Mouse (Mus musculus) ovary, postnatal 10 days (tissue): ENCODE measurements around the gene Trim9.
A peak's percentile ranks its signal among the peaks of the same experiment; 100 is the strongest.

ENCODE experiments used
- DNase-seq: peaks from one replicate; pipeline ENCODE4 v3.0.0; 2022; ENCODE audit warnings: low spot score

The Trim9 gene

DNA sequence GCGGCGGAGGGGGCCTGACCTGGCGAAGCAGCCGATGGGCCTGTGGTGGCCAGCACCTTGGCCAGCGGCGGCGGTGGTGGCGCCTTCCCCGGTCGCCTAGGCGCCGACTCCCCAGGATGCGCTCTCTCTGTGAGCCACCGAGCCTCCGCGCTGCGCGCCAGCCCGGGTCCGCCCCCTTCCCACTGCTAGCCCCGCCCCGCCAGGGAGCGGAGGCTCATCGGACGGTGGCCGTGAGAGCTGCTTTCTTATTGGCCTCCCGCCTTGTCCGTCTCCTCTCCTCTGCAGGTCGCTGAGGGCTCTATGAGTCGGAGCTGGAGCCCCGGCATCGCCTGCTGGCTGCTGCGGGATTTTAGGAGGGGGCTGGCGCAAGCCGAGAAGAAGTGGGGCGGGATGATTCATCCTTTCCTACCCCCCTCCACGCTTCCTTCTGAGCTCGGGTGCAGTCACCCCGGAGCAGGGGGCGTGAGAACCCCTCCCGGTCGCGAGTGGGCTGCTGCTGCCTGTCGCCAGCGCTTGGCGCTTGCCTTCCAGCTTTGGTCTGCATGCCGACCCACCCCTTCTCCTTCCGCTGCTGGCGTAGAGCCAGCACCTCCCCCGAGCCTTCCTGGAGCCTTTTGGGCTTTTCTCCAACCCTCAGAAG is at the start of gene Trim9:
TSS of gene Trim9 (minus strand) at position 413 of the 640 bp plus-strand sequence.
- peak; percentile 88 for DNase-seq

- DNase-seq: no peak
These were observed 47.6 kb upstream of the Trim9 start for GRCm38 (mm10) chr12:70395061-70395460.

DNA sequence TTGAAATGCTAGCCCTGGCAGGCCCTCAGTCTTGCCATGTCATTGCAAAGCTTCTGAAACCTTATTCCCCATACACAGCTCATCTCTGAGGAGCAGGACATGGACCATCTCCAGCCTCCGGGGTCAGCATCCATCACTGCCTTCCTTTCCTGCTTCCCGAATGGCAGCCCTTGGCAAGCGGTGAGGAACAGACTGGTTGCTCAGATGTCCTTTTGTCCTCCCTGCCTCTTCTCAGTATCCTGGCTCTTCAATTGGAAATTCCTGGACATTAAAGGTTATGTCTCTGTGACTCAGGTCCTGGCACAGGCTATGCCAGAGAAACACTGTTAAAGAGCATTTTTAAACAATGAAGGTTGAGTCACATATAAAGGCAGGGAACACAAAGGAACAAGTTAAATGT is 43.8 kb upstream of the Trim9 start:
- DNase-seq: no peak

GRCm38 (mm10) chr12:70374976-70375375 is 27.6 kb upstream of the Trim9 start:
- no peak for DNase-seq

DNA sequence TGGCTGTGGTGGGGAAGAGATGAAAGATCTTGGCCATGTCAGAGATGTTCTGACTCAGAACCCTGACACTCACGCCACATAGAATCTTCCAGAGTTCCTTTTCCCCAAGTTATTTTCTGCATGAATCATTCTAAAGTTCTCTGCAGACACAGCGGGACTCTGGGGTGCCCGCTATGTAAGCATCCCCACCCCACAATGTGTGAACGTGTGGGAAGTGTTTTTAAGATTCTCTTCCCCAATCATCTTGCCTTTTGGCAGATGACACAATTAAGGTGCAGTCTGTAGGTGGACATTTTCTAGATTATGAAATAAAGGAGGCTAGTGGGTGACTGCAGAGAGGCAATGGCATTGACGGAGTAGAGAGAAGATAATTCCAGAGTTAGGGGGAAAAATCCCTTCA is 25.5 kb upstream of the Trim9 start:
- DNase-seq: no peak

DNA sequence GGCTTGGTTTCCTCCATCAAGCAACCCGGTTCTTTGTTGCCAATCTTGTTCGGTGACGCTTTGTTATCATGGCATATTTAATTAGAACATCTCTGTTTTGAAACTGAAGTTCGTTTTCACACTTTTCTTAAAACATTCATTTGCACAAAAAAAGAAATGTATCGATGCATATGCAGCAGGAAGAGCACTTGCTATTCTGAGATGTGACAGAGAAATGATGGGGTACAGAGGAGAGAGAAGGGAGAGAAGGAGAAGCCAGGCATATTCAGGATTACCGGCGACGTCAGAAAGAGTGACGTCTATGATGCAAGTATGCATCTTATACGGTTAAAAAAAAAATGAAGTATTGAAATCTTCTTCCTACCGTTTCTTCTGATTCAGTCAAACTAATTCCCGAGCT is 21.9 kb upstream of the Trim9 start:
- no peak for DNase-seq

- DNase-seq: no peak
These were observed 21.4 kb upstream of the Trim9 start for GRCm38 (mm10) chr12:70368820-70369219.

- DNase-seq: no peak
These were observed 20.2 kb upstream of the Trim9 start for GRCm38 (mm10) chr12:70367326-70368248.

- no peak for DNase-seq
These were observed 15.6 kb upstream of the Trim9 start for GRCm38 (mm10) chr12:70363016-70363415.

GRCm38 (mm10) chr12:70360276-70360675 is 12.9 kb upstream of the Trim9 start:
- no peak for DNase-seq

GRCm38 (mm10) chr12:70359443-70359842 is 12.0 kb upstream of the Trim9 start:
- DNase-seq: no peak

DNA sequence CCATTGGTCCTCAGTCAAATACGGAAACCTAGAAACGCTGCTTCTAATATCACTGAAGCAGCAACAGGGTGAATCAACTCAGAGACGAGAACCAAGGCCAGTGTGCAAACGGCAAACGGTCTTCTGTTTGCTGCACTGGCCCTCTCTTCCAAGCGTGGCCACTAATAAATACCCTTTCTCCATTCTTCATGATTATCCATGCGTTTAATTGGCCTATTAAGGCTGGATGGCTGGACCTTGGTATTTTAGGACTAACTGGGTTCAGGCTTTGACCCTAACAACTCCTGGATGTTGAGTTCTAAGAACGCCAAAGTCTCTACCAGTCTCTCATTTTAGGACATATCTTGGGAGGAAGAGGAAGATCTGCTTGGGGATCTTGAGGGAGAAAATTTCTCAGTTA is 7.5 kb upstream of the Trim9 start:
- DNase-seq: no peak

- DNase-seq: no peak
These were observed 3.1 kb upstream of the Trim9 start for GRCm38 (mm10) chr12:70350490-70350889.

DNA sequence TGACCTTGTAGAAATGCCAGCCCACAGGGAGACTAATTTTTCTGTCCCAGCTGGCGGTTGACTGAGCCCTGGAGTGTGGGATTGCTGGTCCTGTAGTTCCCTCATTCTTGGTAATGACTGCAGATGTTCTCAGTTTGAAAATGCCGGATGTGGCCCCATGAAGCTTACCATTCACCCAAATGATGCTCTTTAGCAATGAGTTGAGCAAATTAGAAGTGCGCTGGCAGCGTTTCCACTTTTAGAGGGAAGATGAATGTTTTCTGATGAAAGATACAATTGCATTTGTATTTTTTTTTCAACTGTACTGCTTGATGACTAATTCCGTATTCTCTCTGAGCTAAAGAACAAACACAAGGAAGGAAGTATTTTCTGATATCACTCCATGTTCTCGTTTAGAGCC is 2.4 kb upstream of the Trim9 start:
- DNase-seq: no peak

GRCm38 (mm10) chr12:70348026-70348425 is 612 bp upstream of the Trim9 start:
- no peak for DNase-seq

GRCm38 (mm10) chr12:70346139-70347026 is 1.0 kb downstream of the Trim9 start:
- no peak for DNase-seq

DNA sequence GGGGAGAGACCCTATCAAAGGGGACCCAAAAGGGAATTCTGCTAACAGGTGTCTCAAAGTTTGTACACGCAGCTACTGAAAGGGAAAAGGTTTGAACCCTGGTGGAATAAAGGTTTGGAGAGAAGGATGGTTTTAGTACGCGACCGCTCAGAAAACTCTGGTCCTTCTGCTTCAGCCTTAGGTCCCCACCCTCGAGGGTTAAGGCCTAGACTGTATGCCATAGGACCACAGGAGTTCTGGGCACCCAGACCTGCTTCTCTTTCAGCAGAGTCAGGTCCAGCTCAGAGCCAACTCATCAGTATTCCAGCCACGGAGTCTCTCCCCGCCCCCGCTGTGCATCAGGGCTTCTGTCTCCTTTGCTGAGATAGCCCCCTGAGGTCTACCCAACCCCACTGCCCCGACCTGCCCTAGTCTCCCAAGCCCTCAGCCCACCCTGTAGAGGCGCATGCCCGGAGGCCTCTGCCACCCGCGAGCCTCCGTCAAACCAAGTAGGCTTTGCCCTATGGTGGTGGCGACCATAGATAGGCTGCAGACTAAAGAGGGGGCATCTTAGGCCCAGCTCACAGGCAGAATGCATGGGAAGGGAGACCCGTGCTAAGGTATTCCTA is 1.8 kb downstream of the Trim9 start:
- DNase-seq: no peak

DNA sequence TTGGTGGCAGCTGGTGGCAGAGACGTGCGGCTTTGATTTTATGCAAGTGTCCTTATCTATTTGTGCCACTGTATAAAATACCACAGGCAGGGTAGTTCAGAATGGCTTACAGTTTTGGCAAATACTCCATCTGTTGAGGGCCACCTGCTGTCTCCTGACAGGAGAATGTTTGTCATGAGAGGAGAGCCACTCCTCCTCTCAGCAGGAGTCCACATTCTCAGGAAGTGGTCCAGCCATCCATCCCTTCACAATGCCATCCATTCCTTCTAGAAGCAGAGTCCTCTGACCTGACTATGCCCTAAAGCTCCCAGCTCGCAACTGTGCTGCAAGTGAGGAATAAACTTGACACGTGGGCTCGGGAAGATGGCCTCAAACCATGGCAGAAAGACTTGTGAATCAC is 12.2 kb downstream of the Trim9 start:
- DNase-seq: no peak

GRCm38 (mm10) chr12:70333253-70333805 is 14.1 kb downstream of the Trim9 start:
- no peak for DNase-seq

- no peak for DNase-seq
These were observed 18.4 kb downstream of the Trim9 start for GRCm38 (mm10) chr12:70329059-70329458.

DNA sequence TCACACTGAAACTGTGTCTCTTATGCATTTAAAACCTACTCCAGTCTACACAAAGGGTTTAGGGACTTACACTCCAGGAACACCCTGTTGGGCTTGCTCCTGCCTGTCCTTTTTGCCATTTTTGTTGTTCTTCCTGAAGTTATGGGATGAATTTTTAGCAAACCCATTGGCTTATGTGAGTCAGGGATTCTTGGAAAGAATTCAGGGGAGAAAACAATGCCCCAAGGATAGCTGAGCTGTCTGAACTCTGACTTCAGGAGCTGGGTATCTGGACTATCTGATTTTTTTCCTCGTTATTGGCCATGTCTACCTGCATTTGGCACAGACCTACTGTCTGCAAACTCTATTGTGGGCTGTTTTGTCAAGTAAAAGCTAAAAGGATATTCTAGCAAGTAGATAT is 20.5 kb downstream of the Trim9 start:
- no peak for DNase-seq

- DNase-seq: no peak
These were observed 21.0 kb downstream of the Trim9 start for GRCm38 (mm10) chr12:70326393-70326792.
